Mouse (Mus musculus) stomach, postnatal 0 days (tissue): ENCODE measurements around the gene Kcnip4.

Source experiments
- CTCF ChIP-seq: IDR thresholded peaks from 2 replicates; pipeline ENCODE4 v1.5.1; 2016; ENCODE audit warnings: antibody characterized with exemption, low read depth, mild to moderate bottlenecking, moderate library complexity
- EP300 ChIP-seq: optimal IDR thresholded peaks from 2 replicates; pipeline ENCODE3; 2016; ENCODE audit warnings: antibody characterized with exemption

DNA sequence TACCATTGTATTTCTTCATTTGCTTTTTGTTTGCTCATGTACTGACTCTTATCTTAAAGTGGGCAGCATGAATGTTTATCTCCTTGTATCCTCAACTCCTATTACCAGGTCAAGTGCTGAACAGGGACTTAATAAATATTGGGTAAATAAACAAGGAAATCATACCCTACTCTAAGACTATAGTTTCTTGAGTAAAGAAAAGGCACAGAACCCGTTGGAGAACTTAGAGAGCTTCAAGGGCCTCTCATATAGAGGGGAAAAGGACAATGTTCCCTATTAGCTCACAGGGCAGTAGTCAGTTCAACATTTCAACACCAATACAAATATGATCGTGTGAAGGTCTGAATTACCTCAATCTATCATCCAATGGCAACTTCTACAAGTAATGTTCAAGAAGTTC is 37.4 kb downstream of the Kcnip4 start:
- TF ChIP-seq EP300 = no peak
- TF ChIP-seq CTCF = no peak
